Mouse (Mus musculus): ENCODE data around the gene Actr2. TPM values are rescaled to one million over a fixed set of nuclear protein-coding genes. Genes with fewer than 3 reads are reported as not detected.
"Not testable (repeated sequence)": the region's sequence is repeated elsewhere in the genome, so short reads cannot be mapped to it uniquely, and the experiment has no call there.

Actr2 gene
- polyA plus RNA-seq, 1 experiment from 2014 or later, result 127 TPM

GRCm38 (mm10) chr11:20042106-20042505, 70.6 kb downstream of the Actr2 start:
- Histone ChIP-seq H3K27me3 (replicated peaks) (no peaks in the 10 kb centered on the region), H3K4me3 (replicated peaks) (no peak overlapping the region), H3K9ac (no peak overlapping the region), H3K27ac (no peak overlapping the region), H3K4me1 (peaks cover 7% of the 10 kb centered on the region; the same call in 1 of the 2 replicates), H3K9me3 (no peaks in the 10 kb centered on the region), H3K36me3 (no peaks in the 10 kb centered on the region), H3K4me2 (no peak overlapping the region)
- WGBS, result 74% methylated on average over 4 of the region's 4 CpGs
- no peak for ATAC-seq (ENCODE audit: insufficient read depth, low FRiP score, low read depth)

- Histone ChIP-seq H3K4me3 (replicated peaks) (no peak overlapping the region), H3K4me2 (no peak overlapping the region), H3K27me3 (replicated peaks) (no peaks in the 10 kb centered on the region), H3K9me3 (no peaks in the 10 kb centered on the region), H3K9ac (no peak overlapping the region), H3K36me3 (no peaks in the 10 kb centered on the region), H3K4me1 (peaks cover 7% of the 10 kb centered on the region; the same call in 1 of the 2 replicates), H3K27ac (no peak overlapping the region)
- ATAC-seq (ENCODE audit: insufficient read depth, low FRiP score, low read depth), result no peak
- 34% methylated on average over 6 of the region's 6 CpGs for WGBS
Observed at GRCm38 (mm10) chr11:20041164-20041920, 71.4 kb downstream of the Actr2 start.

- no peak for ATAC-seq (ENCODE audit: insufficient read depth, low FRiP score, low read depth)
- WGBS, result 39% methylated on average over 8 of the region's 8 CpGs
- Histone ChIP-seq H3K27ac (no peak overlapping the region), H3K9ac (no peak overlapping the region), H3K27me3 (replicated peaks) (no peaks in the 10 kb centered on the region), H3K4me3 (replicated peaks) (no peak overlapping the region), H3K4me1 (peaks cover 7% of the 10 kb centered on the region; the same call in 1 of the 2 replicates), H3K4me2 (no peak overlapping the region), H3K36me3 (no peaks in the 10 kb centered on the region), H3K9me3 (no peaks in the 10 kb centered on the region)
Observed at GRCm38 (mm10) chr11:20038723-20039122, 74.0 kb downstream of the Actr2 start.

GRCm38 (mm10) chr11:20037739-20038138, 75.0 kb downstream of the Actr2 start:
- Histone ChIP-seq H3K4me1 (peaks cover 7% of the 10 kb centered on the region; the same call in 1 of the 2 replicates), H3K9me3 (no peaks in the 10 kb centered on the region), H3K27ac (no peak overlapping the region), H3K27me3 (replicated peaks) (no peaks in the 10 kb centered on the region), H3K9ac (no peak overlapping the region), H3K4me2 (no peak overlapping the region), H3K36me3 (no peaks in the 10 kb centered on the region), H3K4me3 (replicated peaks) (no peak overlapping the region)
- ATAC-seq (ENCODE audit: insufficient read depth, low FRiP score, low read depth), result no peak
- WGBS, result 88% methylated on average over 4 of the region's 4 CpGs

GRCm38 (mm10) chr11:20035972-20036371, 76.7 kb downstream of the Actr2 start:
- Histone ChIP-seq H3K4me3 (replicated peaks) (no peak overlapping the region), H3K9me3 (no peaks in the 10 kb centered on the region), H3K9ac (no peak overlapping the region), H3K27me3 (replicated peaks) (no peaks in the 10 kb centered on the region), H3K4me1 (no peaks in the 10 kb centered on the region), H3K4me2 (no peak overlapping the region), H3K27ac (no peak overlapping the region), H3K36me3 (no peaks in the 10 kb centered on the region)
- no peak for ATAC-seq (ENCODE audit: insufficient read depth, low FRiP score, low read depth)
- 83% methylated on average over 7 of the region's 7 CpGs for WGBS

- Histone ChIP-seq H3K4me1 (no peaks in the 10 kb centered on the region), H3K27me3 (replicated peaks) (no peaks in the 10 kb centered on the region), H3K27ac (no peak overlapping the region), H3K9ac (no peak overlapping the region), H3K4me2 (no peak overlapping the region), H3K4me3 (replicated peaks) (no peak overlapping the region), H3K36me3 (no peaks in the 10 kb centered on the region), H3K9me3 (no peaks in the 10 kb centered on the region)
- 46% methylated on average over 11 of the region's 11 CpGs for WGBS
- ATAC-seq (ENCODE audit: insufficient read depth, low FRiP score, low read depth), result no peak
Observed at GRCm38 (mm10) chr11:20035343-20035928, 77.3 kb downstream of the Actr2 start.

GRCm38 (mm10) chr11:20034337-20034947, 78.3 kb downstream of the Actr2 start:
- WGBS, result 73% methylated on average over 14 of the region's 14 CpGs
- no peak for ATAC-seq (ENCODE audit: insufficient read depth, low FRiP score, low read depth)
- Histone ChIP-seq H3K9ac (no peak overlapping the region), H3K36me3 (no peaks in the 10 kb centered on the region), H3K27me3 (replicated peaks) (no peaks in the 10 kb centered on the region), H3K4me2 (no peak overlapping the region), H3K4me1 (no peaks in the 10 kb centered on the region), H3K27ac (no peak overlapping the region), H3K9me3 (no peaks in the 10 kb centered on the region), H3K4me3 (replicated peaks) (no peak overlapping the region)

GRCm38 (mm10) chr11:20033541-20034160, 79.1 kb downstream of the Actr2 start:
- Histone ChIP-seq H3K36me3 (no peaks in the 10 kb centered on the region), H3K4me1 (no peaks in the 10 kb centered on the region), H3K27ac (no peak overlapping the region), H3K27me3 (replicated peaks) (no peaks in the 10 kb centered on the region), H3K4me2 (no peak overlapping the region), H3K9ac (no peak overlapping the region), H3K4me3 (replicated peaks) (no peak overlapping the region), H3K9me3 (no peaks in the 10 kb centered on the region)
- 60% methylated on average over 6 of the region's 6 CpGs for WGBS
- ATAC-seq (ENCODE audit: insufficient read depth, low FRiP score, low read depth), result no peak

GRCm38 (mm10) chr11:20031536-20031935, 81.2 kb downstream of the Actr2 start:
- no peak for ATAC-seq (ENCODE audit: insufficient read depth, low FRiP score, low read depth)
- no peak overlapping the region for H3K9ac ChIP-seq
- no peak overlapping the region for H3K4me2 ChIP-seq
- no peaks in the 10 kb centered on the region for H3K9me3 ChIP-seq
- H3K4me1 ChIP-seq, result no peaks in the 10 kb centered on the region
- no peaks in the 10 kb centered on the region for H3K36me3 ChIP-seq
- no peak overlapping the region for H3K27ac ChIP-seq
- H3K27me3 ChIP-seq (replicated peaks), result no peaks in the 10 kb centered on the region
- WGBS, result 46% methylated on average over 8 of the region's 8 CpGs
- H3K4me3 ChIP-seq (replicated peaks), result no peak overlapping the region

- H3K9me3 ChIP-seq; H3K27ac ChIP-seq; H3K27me3 ChIP-seq (replicated peaks); H3K9ac ChIP-seq; H3K4me3 ChIP-seq (replicated peaks); H3K36me3 ChIP-seq; ATAC-seq (ENCODE audit: insufficient read depth, low FRiP score, low read depth); H3K4me1 ChIP-seq; H3K4me2 ChIP-seq: not testable (repeated sequence)
- WGBS, result 89% methylated on average over 5 of the region's 5 CpGs
Observed at GRCm38 (mm10) chr11:20030973-20031372, 81.7 kb downstream of the Actr2 start.

- H3K4me1 ChIP-seq, result no peaks in the 10 kb centered on the region
- 86% methylated on average over 4 of the region's 4 CpGs for WGBS
- H3K4me2 ChIP-seq, result no peak overlapping the region
- H3K9ac ChIP-seq, result no peak overlapping the region
- no peak overlapping the region for H3K27ac ChIP-seq
- H3K4me3 ChIP-seq (replicated peaks), result no peak overlapping the region
- no peaks in the 10 kb centered on the region for H3K9me3 ChIP-seq
- no peaks in the 10 kb centered on the region for H3K27me3 ChIP-seq (replicated peaks)
- ATAC-seq (ENCODE audit: insufficient read depth, low FRiP score, low read depth), result no peak
- H3K36me3 ChIP-seq, result peaks cover 6% of the 10 kb centered on the region; the same call in 1 of the 2 replicates
Observed at GRCm38 (mm10) chr11:20029014-20029413, 83.7 kb downstream of the Actr2 start.

GRCm38 (mm10) chr11:20028396-20028795, 84.3 kb downstream of the Actr2 start:
- H3K4me1 ChIP-seq, result no peaks in the 10 kb centered on the region
- H3K4me2 ChIP-seq, result no peak overlapping the region
- H3K36me3 ChIP-seq, result peaks cover 7% of the 10 kb centered on the region; the same call in 1 of the 2 replicates
- no peak overlapping the region for H3K4me3 ChIP-seq (replicated peaks)
- 91% methylated on average over 6 of the region's 6 CpGs for WGBS
- no peaks in the 10 kb centered on the region for H3K9me3 ChIP-seq
- no peak for ATAC-seq (ENCODE audit: insufficient read depth, low FRiP score, low read depth)
- H3K9ac ChIP-seq, result no peak overlapping the region
- H3K27me3 ChIP-seq (replicated peaks), result no peaks in the 10 kb centered on the region
- H3K27ac ChIP-seq, result no peak overlapping the region
